Mouse (Mus musculus): ENCODE results near the gene Epn2.

DNA sequence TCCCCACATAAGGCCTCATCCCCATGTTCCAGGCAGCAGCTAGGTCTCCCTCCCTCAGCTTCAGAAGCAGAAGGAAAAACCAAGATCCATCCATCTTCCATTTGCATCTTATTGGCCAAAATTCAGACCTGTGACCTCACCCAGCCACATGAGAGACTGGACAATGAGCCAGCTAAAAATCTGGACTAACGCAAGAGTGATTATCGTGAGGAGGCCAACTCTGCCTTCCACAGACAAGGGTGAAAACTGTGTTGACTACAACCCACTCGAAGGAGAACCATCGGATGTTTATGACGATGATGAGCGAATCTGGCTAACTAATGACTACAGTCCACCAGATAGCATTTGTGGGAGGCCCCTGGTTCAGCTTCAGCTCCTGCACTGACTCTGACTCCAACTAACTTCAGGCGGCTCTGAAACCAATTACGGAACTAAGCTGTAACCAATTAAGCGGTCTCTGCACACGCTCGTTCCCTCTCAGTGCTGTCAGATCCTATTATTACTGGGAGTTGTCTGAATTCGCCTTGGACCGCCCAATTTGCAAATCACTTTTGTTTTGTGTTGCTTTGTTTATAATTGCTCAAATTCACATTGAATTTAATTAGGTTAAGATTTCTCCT, 96.2 kb downstream of the Epn2 start:
- no peak for TF ChIP-seq CTCF (IDR thresholded peaks at IDR 0.05; ENCODE audit: borderline replicate concordance, control insufficient read depth, extremely low read depth, insufficient read depth, low read length, poor library complexity)
- no peak for TF ChIP-seq POLR2A (IDR thresholded peaks at IDR 0.05; ENCODE audit: control insufficient read depth, extremely low read depth, insufficient read depth, low read length, poor library complexity)
